Mouse (Mus musculus): ENCODE measurements at regions not wholly inside any gene's neighbourhood (a gene's known extent, or its start where the extent isn't known, plus 50 kb on each side); places are given as distances from the start of the nearest gene placed in this dataset.

GRCm38 (mm10) chr4:38507202-38507601 is 942.9 kb upstream of the 1700009N14Rik start:
- no peaks in the 10 kb centered on the region for H3K27me3 ChIP-seq (ENCODE audit: control insufficient read depth in 1 of 2, insufficient read depth in 2 of 2, low read length in 2 of 2)
- peak; percentile 16; the same call in 1 of the 2 replicates for TF ChIP-seq SMC3 (IDR thresholded peaks at IDR 0.05; ENCODE audit: low read depth, low read length)
- no peak for TF ChIP-seq UBTF (IDR thresholded peaks at IDR 0.05; ENCODE audit: borderline replicate concordance, insufficient read depth, low read depth, low read length)
- no peak for TF ChIP-seq ZMIZ1 (IDR thresholded peaks at IDR 0.05; ENCODE audit: low read depth, low read length)
- no peak for TF ChIP-seq RCOR1 (IDR thresholded peaks at IDR 0.05; ENCODE audit: low read depth, low read length)
- no peak for TF ChIP-seq NRF1 (IDR thresholded peaks at IDR 0.05; ENCODE audit: insufficient read depth, low read depth, low read length, poor library complexity, severe bottlenecking)
- TF ChIP-seq CHD2 (IDR thresholded peaks at IDR 0.05; ENCODE audit: low read length): no peak
- TF ChIP-seq MAZ (IDR thresholded peaks at IDR 0.05; ENCODE audit: low read depth, low read length): no peak
- no peak for TF ChIP-seq TBP (IDR thresholded peaks at IDR 0.05; ENCODE audit: low read depth, low read length)
- TF ChIP-seq CTCF (IDR thresholded peaks at IDR 0.05 in 2 of 3, conservative IDR thresholded peaks at IDR 0.05 in 1 of 3; ENCODE audit: control insufficient read depth in 1 of 3, insufficient read depth in 1 of 3, low read depth in 2 of 3, low read length in 3 of 3, poor library complexity in 1 of 3, severe bottlenecking in 1 of 3): peak in 2 of 3 experiments; percentile 4 to 11; a peak in 1 of 6 replicates
- no peak for TF ChIP-seq ZNF384 (IDR thresholded peaks at IDR 0.05; ENCODE audit: low read depth, low read length)
- TF ChIP-seq TCF12 (IDR thresholded peaks at IDR 0.05; ENCODE audit: low read depth, low read length): no peak
- TF ChIP-seq ZKSCAN1 (IDR thresholded peaks at IDR 0.05; ENCODE audit: low read depth, low read length): no peak
- TF ChIP-seq MYB (IDR thresholded peaks at IDR 0.05; ENCODE audit: low read depth, low read length): no peak
- TF ChIP-seq RAD21 (IDR thresholded peaks at IDR 0.05; ENCODE audit: low read depth, low read length): no peak; the same call in 1 of the 2 replicates
- TF ChIP-seq NELFE (IDR thresholded peaks at IDR 0.05; ENCODE audit: low read depth, low read length): no peak
- no peak for TF ChIP-seq ELF1 (IDR thresholded peaks at IDR 0.05; ENCODE audit: low read depth, low read length)
- TF ChIP-seq USF2 (IDR thresholded peaks at IDR 0.05; ENCODE audit: borderline replicate concordance in 1 of 2, insufficient read depth in 1 of 2, low read depth in 1 of 2, low read length in 2 of 2): no peak
- no peak for TF ChIP-seq ZC3H11A (IDR thresholded peaks at IDR 0.05; ENCODE audit: low read depth, low read length)
- H3K27ac ChIP-seq (ENCODE audit: control insufficient read depth, low read depth, low read length): no peak overlapping the region

DNA sequence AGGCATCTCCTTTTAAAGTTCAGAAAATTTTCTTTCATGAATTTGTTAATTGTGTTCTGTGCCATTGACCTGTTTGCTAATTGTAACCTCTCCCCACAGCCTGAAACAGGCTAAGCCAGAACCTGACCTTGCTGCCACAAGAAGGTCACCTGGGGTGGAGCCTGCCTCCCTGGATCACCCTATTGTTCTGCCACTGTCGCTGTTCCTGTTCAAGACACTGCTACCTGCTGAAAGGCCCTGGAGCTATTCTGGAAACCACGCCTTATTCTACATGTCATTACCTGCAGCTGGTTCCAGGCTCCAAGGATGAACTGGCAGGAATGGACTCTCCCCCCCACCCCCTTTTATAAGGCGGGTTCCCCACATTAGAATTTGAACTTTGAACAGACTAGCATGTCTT is 931.0 kb upstream of the 1700009N14Rik start:
- Histone ChIP-seq H3K9me3 (replicated peaks; ENCODE audit: insufficient read depth, low read length) (no peaks in the 10 kb centered on the region), H3K36me3 (ENCODE audit: control insufficient read depth in 1 of 2, insufficient read depth in 2 of 2, low read length in 2 of 2) (no peaks in the 10 kb centered on the region), H3K27ac (ENCODE audit: control insufficient read depth, low read depth, low read length) (no peak overlapping the region), H3K27me3 (ENCODE audit: control insufficient read depth in 1 of 2, insufficient read depth in 2 of 2, low read length in 2 of 2) (no peaks in the 10 kb centered on the region), H3K9ac (ENCODE audit: control insufficient read depth, low read depth, low read length, poor library complexity, severe bottlenecking) (no peak overlapping the region), H3K4me1 (ENCODE audit: control insufficient read depth in 1 of 2, insufficient read depth in 2 of 2, low read length in 2 of 2) (no peaks in the 10 kb centered on the region), H3K4me3 (ENCODE audit: control insufficient read depth in 1 of 2, insufficient read depth in 1 of 2, low read depth in 2 of 2, low read length in 2 of 2) (no peak overlapping the region), H3K79me2 (ENCODE audit: control insufficient read depth, insufficient read depth, low read length, poor library complexity) (no peaks in the 10 kb centered on the region)
- DNase-seq (ENCODE audit: low read depth, low spot score): no peak
- TF ChIP-seq USF1 (IDR thresholded peaks at IDR 0.05; ENCODE audit: low read depth, low read length): no peak
- TF ChIP-seq MAX (IDR thresholded peaks at IDR 0.05; ENCODE audit: low read length): no peak
- TF ChIP-seq TCF12 (IDR thresholded peaks at IDR 0.05; ENCODE audit: low read depth, low read length): no peak
- no peak for TF ChIP-seq MAZ (IDR thresholded peaks at IDR 0.05; ENCODE audit: low read depth, low read length)
- no peak for TF ChIP-seq MYB (IDR thresholded peaks at IDR 0.05; ENCODE audit: low read depth, low read length)
- no peak for TF ChIP-seq ZMIZ1 (IDR thresholded peaks at IDR 0.05; ENCODE audit: low read depth, low read length)
- no peak for TF ChIP-seq MXI1 (IDR thresholded peaks at IDR 0.05; ENCODE audit: low read depth, low read length)
- TF ChIP-seq GABPA (IDR thresholded peaks at IDR 0.05; ENCODE audit: low read depth, low read length): no peak
- TF ChIP-seq TAL1 (IDR thresholded peaks at IDR 0.05; ENCODE audit: low read length): no peak
- no peak for TF ChIP-seq RCOR1 (IDR thresholded peaks at IDR 0.05; ENCODE audit: low read depth, low read length)
- no peak for TF ChIP-seq TBP (IDR thresholded peaks at IDR 0.05; ENCODE audit: low read depth, low read length)
- TF ChIP-seq NRF1 (IDR thresholded peaks at IDR 0.05; ENCODE audit: insufficient read depth, low read depth, low read length, poor library complexity, severe bottlenecking): no peak
- no peak for TF ChIP-seq USF2 (IDR thresholded peaks at IDR 0.05; ENCODE audit: borderline replicate concordance in 1 of 2, insufficient read depth in 1 of 2, low read depth in 1 of 2, low read length in 2 of 2)
- no peak for TF ChIP-seq GATA1 (IDR thresholded peaks at IDR 0.05; ENCODE audit: low read depth, low read length)
- TF ChIP-seq ZNF384 (IDR thresholded peaks at IDR 0.05; ENCODE audit: low read depth, low read length): no peak
- TF ChIP-seq JUND (IDR thresholded peaks at IDR 0.05; ENCODE audit: low read depth, low read length): no peak

More at GRCm38 (mm10) chr4:38507202-38507601, 942.9 kb upstream of the 1700009N14Rik start:
- Histone ChIP-seq H3K9ac (ENCODE audit: control insufficient read depth, low read depth, low read length, poor library complexity, severe bottlenecking) (no peak overlapping the region), H3K4me1 (ENCODE audit: control insufficient read depth in 1 of 2, insufficient read depth in 2 of 2, low read length in 2 of 2) (no peaks in the 10 kb centered on the region), H3K9me3 (replicated peaks; ENCODE audit: insufficient read depth, low read length) (no peaks in the 10 kb centered on the region), H3K79me2 (ENCODE audit: control insufficient read depth, insufficient read depth, low read length, poor library complexity) (no peaks in the 10 kb centered on the region), H3K36me3 (ENCODE audit: control insufficient read depth in 1 of 2, insufficient read depth in 2 of 2, low read length in 2 of 2) (no peaks in the 10 kb centered on the region), H3K4me3 (ENCODE audit: control insufficient read depth in 1 of 2, insufficient read depth in 1 of 2, low read depth in 2 of 2, low read length in 2 of 2) (no peak overlapping the region)
- DNase-seq (ENCODE audit: low read depth, low spot score): peak; percentile 2
